Mouse (Mus musculus): ENCODE results near the gene Slc38a8. TPM values are rescaled to one million over a fixed set of nuclear protein-coding genes. Genes with fewer than 3 reads are reported as not detected.

The Slc38a8 gene
- polyA plus RNA-seq, 1 experiment from 2014 or later = not detected

DNA sequence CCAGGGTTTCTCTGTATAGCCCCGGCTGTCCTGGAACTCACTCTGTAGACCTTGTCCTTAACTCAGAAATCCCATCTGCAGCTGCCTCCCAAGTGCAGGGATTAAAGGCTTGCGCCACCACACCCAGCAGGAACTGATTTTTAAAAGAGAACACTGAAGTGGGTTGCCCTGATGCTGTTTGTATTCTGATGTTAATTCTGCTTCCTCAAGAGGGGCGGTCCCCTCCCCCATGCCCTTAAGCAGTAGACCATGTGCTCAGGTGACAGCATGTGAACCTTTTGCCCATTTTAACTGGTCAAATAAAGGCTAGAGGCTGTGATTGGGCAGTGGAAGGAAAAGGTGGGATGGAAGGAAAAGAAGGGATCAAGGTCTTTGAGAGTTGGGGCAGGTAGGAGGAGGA lies 14.3 kb upstream of the Slc38a8 start:
- Histone ChIP-seq H3K36me3 (peaks cover 90% of the 10 kb centered on the region), H3K4me3 (replicated peaks) (no peak overlapping the region), H3K9me3 (replicated peaks) (no peaks in the 10 kb centered on the region), H3K9ac (replicated peaks) (no peak overlapping the region), H3K4me1 (no peaks in the 10 kb centered on the region), H3K27ac (replicated peaks) (no peak overlapping the region), H3K4me2 (no peak overlapping the region), H3K27me3 (replicated peaks) (no peaks in the 10 kb centered on the region)
- ATAC-seq (ENCODE audit: low FRiP score) = no peak
- WGBS = 61% methylated on average over 3 of the region's 3 CpGs

DNA sequence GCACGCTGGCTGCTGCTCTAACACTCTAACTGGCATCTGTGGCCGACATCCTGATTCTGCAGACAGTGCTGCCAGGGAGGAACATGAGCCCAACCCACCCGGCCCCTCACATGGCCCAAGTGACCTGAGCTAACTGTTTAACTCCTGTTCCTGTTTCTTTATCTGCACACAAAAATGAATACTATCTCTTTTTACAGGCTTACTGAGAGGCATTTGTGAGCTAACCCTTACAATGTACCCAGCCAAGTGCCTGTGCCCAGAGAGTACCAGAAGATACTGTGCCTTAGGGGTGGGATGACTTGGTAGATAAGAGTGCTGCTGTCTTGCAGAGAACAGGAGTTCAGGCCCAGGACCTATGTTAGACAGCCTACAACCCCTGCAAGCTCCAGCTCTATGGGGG lies 13.4 kb upstream of the Slc38a8 start:
- Histone ChIP-seq H3K27ac (replicated peaks) (no peak overlapping the region), H3K4me3 (replicated peaks) (no peak overlapping the region), H3K36me3 (peaks cover 89% of the 10 kb centered on the region), H3K9me3 (replicated peaks) (no peaks in the 10 kb centered on the region), H3K4me2 (no peak overlapping the region), H3K9ac (replicated peaks) (no peak overlapping the region), H3K27me3 (replicated peaks) (no peaks in the 10 kb centered on the region), H3K4me1 (no peaks in the 10 kb centered on the region)
- ATAC-seq (ENCODE audit: low FRiP score) = no peak
- WGBS = 92% methylated on average over 3 of the region's 3 CpGs

DNA sequence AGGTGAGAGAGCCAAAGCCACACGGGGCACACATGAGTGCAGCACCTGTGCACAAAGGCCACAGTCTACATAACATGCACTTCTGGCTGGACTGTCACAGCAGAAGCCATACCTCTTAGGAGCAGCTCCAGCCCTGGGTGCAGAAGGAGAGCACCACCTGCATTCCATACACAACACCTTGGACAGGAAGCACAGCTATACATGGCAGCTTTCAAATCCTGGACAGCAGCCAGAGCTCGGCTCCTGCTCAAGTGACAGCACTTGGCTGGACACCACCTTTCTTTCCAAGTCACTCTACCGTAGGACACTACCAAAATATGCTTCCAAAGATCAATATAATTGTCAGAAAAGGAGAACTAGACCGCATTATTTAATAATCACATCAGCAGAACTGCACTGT lies 11.9 kb upstream of the Slc38a8 start:
- no peak overlapping the region for H3K4me2 ChIP-seq
- H3K9me3 ChIP-seq (replicated peaks) = no peaks in the 10 kb centered on the region
- H3K9ac ChIP-seq (replicated peaks) = no peak overlapping the region
- 96% methylated on average over 4 of the region's 4 CpGs for WGBS
- no peak for ATAC-seq (ENCODE audit: low FRiP score)
- no peaks in the 10 kb centered on the region for H3K27me3 ChIP-seq (replicated peaks)
- no peak overlapping the region for H3K4me3 ChIP-seq (replicated peaks)
- H3K36me3 ChIP-seq = peaks cover 88% of the 10 kb centered on the region
- no peaks in the 10 kb centered on the region for H3K4me1 ChIP-seq
- H3K27ac ChIP-seq (replicated peaks) = no peak overlapping the region

DNA sequence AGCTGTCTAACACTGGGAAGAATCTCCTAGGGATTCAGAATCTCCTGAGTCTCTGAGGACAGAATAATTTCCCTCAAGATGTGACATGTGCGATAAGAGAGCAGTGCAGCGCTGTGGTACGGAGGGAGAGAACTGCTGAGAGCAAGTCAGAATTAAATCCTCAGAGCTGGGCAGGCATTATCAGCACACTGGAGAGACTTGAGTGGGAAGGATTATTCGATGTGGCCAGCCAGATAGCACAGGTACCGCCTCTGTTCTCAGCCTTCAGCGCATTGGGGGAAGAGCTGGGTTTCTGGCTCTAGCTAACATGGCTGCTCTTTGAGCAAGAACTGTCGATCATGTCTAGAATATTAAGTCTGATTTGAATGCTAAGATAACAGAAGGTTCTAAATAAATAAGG lies 10.2 kb upstream of the Slc38a8 start:
- Histone ChIP-seq H3K4me3 (replicated peaks) (no peak overlapping the region), H3K9me3 (replicated peaks) (no peaks in the 10 kb centered on the region), H3K9ac (replicated peaks) (no peak overlapping the region), H3K27me3 (replicated peaks) (no peaks in the 10 kb centered on the region), H3K4me1 (no peaks in the 10 kb centered on the region), H3K27ac (replicated peaks) (no peak overlapping the region), H3K36me3 (peaks cover 85% of the 10 kb centered on the region), H3K4me2 (no peak overlapping the region)
- 93% methylated on average over 7 of the region's 7 CpGs for WGBS
- ATAC-seq (ENCODE audit: low FRiP score) = no peak

DNA sequence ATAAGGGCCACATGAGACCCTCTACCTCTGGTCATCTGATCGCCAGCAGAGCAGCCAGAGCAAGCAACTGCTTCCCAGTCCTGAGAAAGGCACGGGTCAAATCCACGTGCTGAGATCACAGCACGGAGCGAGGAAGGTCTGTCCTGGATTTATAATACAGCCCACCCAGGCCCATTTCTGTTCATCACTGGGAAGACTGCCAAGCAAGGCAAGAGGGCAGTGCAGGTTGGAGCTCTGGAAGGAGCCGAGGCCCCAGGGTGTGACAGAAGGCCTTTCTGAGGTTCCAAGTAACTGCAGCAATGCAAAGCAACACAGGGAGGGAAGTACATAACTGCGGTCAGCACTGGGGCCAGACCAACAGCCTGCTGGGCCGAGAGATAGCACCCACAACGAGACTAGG lies 9.0 kb upstream of the Slc38a8 start:
- Histone ChIP-seq H3K27me3 (replicated peaks) (no peaks in the 10 kb centered on the region), H3K4me2 (no peak overlapping the region), H3K9ac (replicated peaks) (no peak overlapping the region), H3K4me1 (no peaks in the 10 kb centered on the region), H3K36me3 (peaks cover 79% of the 10 kb centered on the region), H3K4me3 (replicated peaks) (no peak overlapping the region), H3K9me3 (replicated peaks) (no peaks in the 10 kb centered on the region), H3K27ac (replicated peaks) (no peak overlapping the region)
- 84% methylated on average over 9 of the region's 9 CpGs for WGBS
- ATAC-seq (ENCODE audit: low FRiP score) = no peak

DNA sequence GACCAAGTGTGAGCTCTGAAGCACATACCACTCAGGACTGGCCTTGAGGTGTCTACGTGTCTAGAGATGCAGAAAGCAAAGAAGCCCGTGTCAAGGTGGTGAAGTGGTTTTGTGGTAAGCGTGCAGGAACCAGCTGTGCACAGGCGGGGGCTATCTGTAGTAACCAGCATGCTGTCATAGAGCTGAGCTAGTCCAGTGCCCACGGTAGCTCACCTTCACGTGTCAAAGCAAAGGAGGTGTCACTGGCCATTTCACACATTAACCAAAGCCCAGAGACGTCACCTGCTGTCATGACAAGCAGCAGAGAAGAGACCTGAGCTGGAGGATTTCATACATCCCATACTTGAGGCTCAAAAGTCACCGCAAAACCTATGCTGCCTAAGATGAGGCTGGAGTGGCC lies 4.6 kb upstream of the Slc38a8 start:
- WGBS = 92% methylated on average over 8 of the region's 8 CpGs
- no peak overlapping the region for H3K9ac ChIP-seq (replicated peaks)
- no peak overlapping the region for H3K27ac ChIP-seq (replicated peaks)
- no peaks in the 10 kb centered on the region for H3K4me1 ChIP-seq
- peaks cover 37% of the 10 kb centered on the region for H3K36me3 ChIP-seq
- no peak overlapping the region for H3K4me2 ChIP-seq
- H3K27me3 ChIP-seq (replicated peaks) = 0 out of 2 replicates have a peak, but pooled peaks cover 3% of the 10 kb centered on the region
- H3K4me3 ChIP-seq (replicated peaks) = no peak overlapping the region
- no peaks in the 10 kb centered on the region for H3K9me3 ChIP-seq (replicated peaks)
- no peak for ATAC-seq (ENCODE audit: low FRiP score)

DNA sequence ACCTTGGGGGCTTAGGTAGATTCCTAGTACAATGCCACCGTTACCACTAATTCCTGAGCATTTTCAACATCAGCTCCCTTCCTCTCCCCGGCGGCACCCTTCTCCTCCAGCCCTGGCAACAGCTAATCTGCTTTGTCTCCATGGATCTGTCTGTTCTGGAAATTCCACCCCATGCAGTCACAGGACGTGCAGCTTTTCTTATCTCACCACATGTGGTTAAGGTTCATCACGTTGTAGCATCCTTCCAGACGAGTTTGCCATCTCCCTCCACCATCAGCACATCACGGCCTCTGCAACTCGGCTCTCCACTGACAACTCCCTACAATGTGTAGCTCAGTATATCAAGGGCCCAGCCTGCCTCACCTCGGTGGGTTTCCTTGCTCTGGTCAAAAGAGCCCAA lies 4.0 kb upstream of the Slc38a8 start:
- Histone ChIP-seq H3K9me3 (replicated peaks) (no peaks in the 10 kb centered on the region), H3K9ac (replicated peaks) (no peak overlapping the region), H3K4me1 (no peaks in the 10 kb centered on the region), H3K4me3 (replicated peaks) (no peak overlapping the region), H3K4me2 (no peak overlapping the region), H3K27me3 (replicated peaks) (0 out of 2 replicates have a peak, but pooled peaks cover 3% of the 10 kb centered on the region), H3K36me3 (peaks cover 32% of the 10 kb centered on the region), H3K27ac (replicated peaks) (no peak overlapping the region)
- 55% methylated on average over 9 of the region's 9 CpGs for WGBS
- ATAC-seq (ENCODE audit: low FRiP score) = no peak

DNA sequence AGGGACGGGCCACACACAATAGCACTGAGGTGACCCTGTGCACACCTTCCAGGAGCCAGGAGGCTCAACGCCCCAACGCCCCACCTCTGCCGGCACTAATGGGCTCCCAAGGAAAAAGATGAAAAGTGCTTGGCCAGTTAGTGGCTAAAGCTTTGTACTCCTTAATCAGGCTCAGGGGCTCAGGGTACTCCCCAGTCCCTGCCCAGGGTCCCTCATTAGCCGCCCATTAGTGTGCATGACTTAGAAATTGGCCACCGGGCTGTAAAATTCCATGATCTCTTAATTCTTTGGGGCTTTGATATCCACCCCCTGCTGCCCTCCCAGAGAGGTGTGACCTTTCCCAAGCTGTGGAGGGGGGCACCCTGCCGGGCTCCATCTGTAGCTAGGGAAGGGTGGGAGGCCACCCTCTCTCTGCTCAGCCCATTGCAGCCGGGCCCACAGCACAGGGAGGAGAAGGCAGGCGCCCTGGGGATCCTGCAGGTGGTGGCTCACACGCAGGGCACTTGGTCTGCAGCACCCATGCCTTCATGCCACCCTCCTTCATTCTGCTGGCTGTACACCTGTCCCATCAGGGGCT lies 1.8 kb upstream of the Slc38a8 start:
- no peak overlapping the region for H3K4me2 ChIP-seq
- no peak overlapping the region for H3K27ac ChIP-seq (replicated peaks)
- no peak overlapping the region for H3K9ac ChIP-seq (replicated peaks)
- ATAC-seq (ENCODE audit: low FRiP score) = no peak
- 0 out of 2 replicates have a peak, but pooled peaks cover 3% of the 10 kb centered on the region for H3K27me3 ChIP-seq (replicated peaks)
- no peak overlapping the region for H3K4me3 ChIP-seq (replicated peaks)
- WGBS = 23% methylated on average over 10 of the region's 10 CpGs
- H3K4me1 ChIP-seq = no peaks in the 10 kb centered on the region
- H3K9me3 ChIP-seq (replicated peaks) = no peaks in the 10 kb centered on the region
- peaks cover 11% of the 10 kb centered on the region for H3K36me3 ChIP-seq

DNA sequence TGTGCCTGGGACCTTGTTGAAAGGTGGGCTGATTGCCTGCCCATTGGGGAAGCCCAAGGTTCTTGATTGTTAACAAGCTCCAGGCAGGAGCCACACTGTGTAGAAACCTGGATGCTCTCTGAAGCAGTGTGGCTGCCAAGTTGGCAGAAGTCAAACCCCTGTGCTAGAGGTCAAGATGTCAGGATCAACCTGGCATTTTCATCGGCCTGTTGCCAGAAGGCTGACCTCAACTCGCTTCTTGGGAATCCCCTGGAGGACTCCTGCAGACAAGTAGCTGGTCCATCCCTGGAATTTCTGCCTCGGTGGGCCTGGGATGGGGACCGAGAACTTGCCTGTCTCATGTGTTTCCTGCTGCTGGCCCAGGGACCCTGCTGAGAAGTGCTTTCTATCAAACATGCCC lies 613 bp upstream of the Slc38a8 start:
- Histone ChIP-seq H3K4me3 (replicated peaks) (no peak overlapping the region), H3K27ac (replicated peaks) (no peak overlapping the region), H3K9ac (replicated peaks) (no peak overlapping the region), H3K4me2 (no peak overlapping the region), H3K36me3 (0 out of 2 replicates have a peak, but pooled peaks cover 1% of the 10 kb centered on the region), H3K27me3 (replicated peaks) (0 out of 2 replicates have a peak, but pooled peaks cover 3% of the 10 kb centered on the region), H3K9me3 (replicated peaks) (no peaks in the 10 kb centered on the region), H3K4me1 (no peaks in the 10 kb centered on the region)
- 64% methylated on average over 4 of the region's 4 CpGs for WGBS
- no peak for ATAC-seq (ENCODE audit: low FRiP score)

DNA sequence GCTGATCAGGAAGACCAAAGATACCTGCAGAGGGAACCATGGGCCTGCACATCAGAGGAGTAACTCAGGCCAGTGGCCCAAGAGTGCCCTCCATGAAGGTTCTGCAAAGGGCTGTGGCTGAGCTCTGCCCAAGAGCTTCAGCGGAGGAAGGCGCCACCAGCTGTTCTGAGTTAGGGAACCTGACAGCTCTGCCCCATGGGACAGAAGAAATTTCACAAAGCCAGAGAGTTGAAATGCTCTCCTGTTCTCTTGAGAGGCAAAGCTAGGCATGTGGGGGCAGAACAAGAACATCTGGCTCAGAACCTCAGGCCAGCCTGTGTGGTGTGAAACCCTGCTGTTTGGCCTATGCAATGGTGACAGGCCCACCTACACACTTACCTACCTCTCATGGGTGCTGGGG lies 1.7 kb downstream of the Slc38a8 start:
- no peak for ATAC-seq (ENCODE audit: low FRiP score)
- WGBS = 95% methylated on average over 2 of the region's 2 CpGs
- H3K27me3 ChIP-seq (replicated peaks) = 0 out of 2 replicates have a peak, but pooled peaks cover 3% of the 10 kb centered on the region
- no peak overlapping the region for H3K4me3 ChIP-seq (replicated peaks)
- H3K36me3 ChIP-seq = no peaks in the 10 kb centered on the region
- no peaks in the 10 kb centered on the region for H3K4me1 ChIP-seq
- H3K4me2 ChIP-seq = no peak overlapping the region
- H3K9ac ChIP-seq (replicated peaks) = no peak overlapping the region
- H3K27ac ChIP-seq (replicated peaks) = no peak overlapping the region
- H3K9me3 ChIP-seq (replicated peaks) = no peaks in the 10 kb centered on the region

DNA sequence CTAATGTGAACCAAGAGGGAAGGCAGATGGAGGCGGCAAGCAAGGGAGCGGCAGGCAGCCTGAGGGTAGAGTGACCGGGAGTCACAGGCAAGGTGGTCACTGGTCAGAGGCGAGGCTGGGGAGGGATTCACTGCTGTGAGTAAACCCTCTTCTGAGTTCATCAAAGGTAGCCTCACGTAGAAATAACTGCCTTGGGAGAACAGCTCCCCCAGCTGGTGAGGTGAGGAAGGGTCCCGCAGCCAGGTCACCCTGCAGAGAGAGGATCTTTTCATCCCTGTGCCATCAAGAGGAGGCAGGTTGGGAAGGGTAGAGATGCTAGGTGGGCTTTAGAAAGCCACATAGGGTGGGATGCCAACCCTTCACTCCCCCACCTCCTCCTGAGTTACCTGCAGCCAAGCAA lies 4.7 kb downstream of the Slc38a8 start:
- WGBS = 29% methylated on average over 6 of the region's 6 CpGs
- no peaks in the 10 kb centered on the region for H3K4me1 ChIP-seq

DNA sequence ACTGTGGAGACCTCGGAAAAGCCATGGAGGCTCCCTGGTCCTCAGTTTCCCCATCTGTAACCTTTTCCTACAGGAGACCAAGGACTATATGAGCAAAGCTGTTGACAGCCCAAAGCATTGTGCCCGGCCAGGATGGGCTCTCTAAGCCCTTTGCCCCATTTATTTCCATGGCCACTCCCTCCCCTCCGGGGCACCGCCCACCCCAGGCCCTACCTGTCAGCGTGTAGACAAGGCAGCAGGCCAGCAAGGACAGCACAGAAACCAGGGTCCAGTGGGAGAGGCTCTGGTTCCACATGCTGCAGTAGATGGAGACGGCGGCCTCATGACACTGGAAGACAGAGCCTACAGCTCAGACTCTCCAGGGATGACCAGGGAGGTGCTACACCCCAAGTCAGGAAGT lies 14.4 kb downstream of the Slc38a8 start:
- ATAC-seq (ENCODE audit: low FRiP score) = no peak
- H3K4me1 ChIP-seq = peaks cover 8% of the 10 kb centered on the region

More for the DNA sequence above, 4.7 kb downstream of the Slc38a8 start:
- no peak for ATAC-seq (ENCODE audit: low FRiP score)
- Histone ChIP-seq H3K4me3 (replicated peaks) (no peak overlapping the region), H3K4me2 (no peak overlapping the region), H3K9ac (replicated peaks) (no peak overlapping the region), H3K36me3 (no peaks in the 10 kb centered on the region), H3K27ac (replicated peaks) (no peak overlapping the region), H3K27me3 (replicated peaks) (no peaks in the 10 kb centered on the region), H3K9me3 (replicated peaks) (no peaks in the 10 kb centered on the region)

More for the DNA sequence above, 14.4 kb downstream of the Slc38a8 start:
- H3K9ac ChIP-seq (replicated peaks) = no peak overlapping the region
- H3K4me2 ChIP-seq = no peak overlapping the region
- WGBS = 78% methylated on average over 7 of the region's 7 CpGs
- no peaks in the 10 kb centered on the region for H3K36me3 ChIP-seq
- H3K27ac ChIP-seq (replicated peaks) = no peak overlapping the region
- no peaks in the 10 kb centered on the region for H3K27me3 ChIP-seq (replicated peaks)
- no peak overlapping the region for H3K4me3 ChIP-seq (replicated peaks)
- H3K9me3 ChIP-seq (replicated peaks) = no peaks in the 10 kb centered on the region

Measured in neural tube, embryonic 15.5 days (tissue).